Mouse (Mus musculus) bone marrow, adult 2 months (tissue): ENCODE results near the gene Ankrd60. TPM values are rescaled to one million over a fixed set of nuclear protein-coding genes. Genes with fewer than 3 reads are reported as not detected.
A peak's percentile ranks its signal among the peaks of the same experiment; 100 is the strongest.

Experiments used
- H3K27ac ChIP-seq: fragments of 200-500 bp; 2 replicates; pipeline ENCODE4 v1.5.1; 2012; ENCODE audit warnings: low read depth, mild to moderate bottlenecking, control low read depth, inconsistent platforms, low read length; ENCODE audit not compliant: control insufficient read depth, poor library complexity, insufficient read depth
- H3K4me1 ChIP-seq: fragments of 200-500 bp; 2 replicates; pipeline ENCODE4 v1.6.1; 2011; ENCODE audit warnings: low read length; ENCODE audit not compliant: control insufficient read depth, insufficient read depth
- H3K4me3 ChIP-seq: fragments of 200-500 bp; replicated peaks from 2 replicates; pipeline ENCODE3; 2011; ENCODE audit warnings: mild to moderate bottlenecking, low read depth, low read length, control low read depth; ENCODE audit not compliant: control insufficient read depth
- CTCF ChIP-seq: fragments of 200-500 bp; IDR thresholded peaks from 2 replicates; pipeline ENCODE4 v1.5.1; 2011; ENCODE audit warnings: low read length, control low read depth; ENCODE audit not compliant: control insufficient read depth, insufficient read depth
- POLR2A ChIP-seq: fragments of 200-500 bp; IDR thresholded peaks from 2 replicates; pipeline ENCODE4 v1.6.1; 2011; ENCODE audit warnings: low read depth, mild to moderate bottlenecking, control low read depth, low read length, borderline replicate concordance; ENCODE audit not compliant: control insufficient read depth
- WGBS: fragments of 180-500 bp; shearing (Covaris S2); methylation state at CpG from one replicate; pipeline ENCODE4 v1.1.7; 2018; 5-methylcytosine and 5-hydroxymethylcytosine counted together
- polyA plus RNA-seq: library from polyadenylated mRNA; stranded (reverse); fragments of >200 nt; gene quantifications from 2 replicates; pipeline ENCODE4 v1.2.4, GENCODE M21; 2011; ENCODE audit warnings: low replicate concordance; ENCODE audit not compliant: missing spikeins, insufficient read depth, insufficient read length

The Ankrd60 gene
- polyA plus RNA-seq, 1 experiment = not detected

DNA sequence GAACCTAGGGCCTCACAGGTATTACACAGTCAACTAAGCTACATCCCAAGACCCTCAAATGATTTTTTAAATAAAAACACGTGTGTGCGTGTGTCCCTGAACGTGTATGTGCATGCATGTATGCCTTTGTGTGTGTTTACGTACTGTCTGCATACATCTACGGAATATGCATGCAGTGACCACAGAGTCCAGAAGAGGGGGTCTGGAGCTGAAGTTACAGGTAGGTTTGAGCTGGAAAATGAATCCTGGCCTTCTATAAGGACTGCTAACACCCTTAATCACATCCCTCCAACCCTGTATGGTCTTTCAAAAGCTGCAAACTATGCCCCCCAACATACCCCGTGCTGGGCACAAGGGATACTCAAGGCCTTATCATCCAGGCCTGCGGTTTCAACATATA is 14.8 kb downstream of the Ankrd60 start:
- WGBS = 72% methylated on average over 7 of the region's 7 CpGs

DNA sequence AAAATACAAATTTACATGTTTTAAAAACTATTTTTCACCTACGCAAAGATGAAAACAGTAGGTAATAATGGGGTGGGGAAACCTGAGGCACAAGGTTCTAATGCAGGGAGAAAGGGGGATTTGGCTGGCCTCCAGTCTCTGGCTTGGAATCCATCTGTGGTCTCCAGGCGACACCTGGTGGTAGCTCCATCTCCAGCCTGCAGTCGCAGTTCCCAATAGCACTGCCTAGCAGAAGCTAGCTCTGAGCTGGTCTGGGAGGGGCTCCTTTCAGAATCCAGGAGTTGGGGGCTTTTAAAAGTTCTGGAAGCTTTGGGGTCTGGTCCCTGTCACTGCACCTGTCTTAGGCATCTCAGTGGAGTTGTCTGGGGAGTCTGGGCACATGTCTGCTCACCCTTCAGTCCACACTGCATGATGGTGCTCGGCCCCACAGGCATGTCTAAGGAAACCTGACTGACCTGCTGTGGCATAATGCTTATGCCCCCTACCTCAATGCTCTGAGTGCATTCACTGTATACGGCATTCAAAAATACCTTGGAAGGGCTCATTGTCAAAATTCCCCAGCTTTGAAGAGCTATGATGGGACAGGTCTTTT is 16.2 kb downstream of the Ankrd60 start:
- H3K4me3 ChIP-seq = no peak overlapping the region
- H3K27ac ChIP-seq = no peak overlapping the region
- TF ChIP-seq CTCF (peak; percentile 77), POLR2A (no peak)
- 38% methylated on average over 5 of the region's 5 CpGs for WGBS
- no peaks in the 10 kb centered on the region for H3K4me1 ChIP-seq

More for the DNA sequence above, 14.8 kb downstream of the Ankrd60 start:
- no peak for TF ChIP-seq POLR2A
- no peak for TF ChIP-seq CTCF
- H3K4me1 ChIP-seq = no peaks in the 10 kb centered on the region
- no peak overlapping the region for H3K4me3 ChIP-seq
- no peak overlapping the region for H3K27ac ChIP-seq

DNA sequence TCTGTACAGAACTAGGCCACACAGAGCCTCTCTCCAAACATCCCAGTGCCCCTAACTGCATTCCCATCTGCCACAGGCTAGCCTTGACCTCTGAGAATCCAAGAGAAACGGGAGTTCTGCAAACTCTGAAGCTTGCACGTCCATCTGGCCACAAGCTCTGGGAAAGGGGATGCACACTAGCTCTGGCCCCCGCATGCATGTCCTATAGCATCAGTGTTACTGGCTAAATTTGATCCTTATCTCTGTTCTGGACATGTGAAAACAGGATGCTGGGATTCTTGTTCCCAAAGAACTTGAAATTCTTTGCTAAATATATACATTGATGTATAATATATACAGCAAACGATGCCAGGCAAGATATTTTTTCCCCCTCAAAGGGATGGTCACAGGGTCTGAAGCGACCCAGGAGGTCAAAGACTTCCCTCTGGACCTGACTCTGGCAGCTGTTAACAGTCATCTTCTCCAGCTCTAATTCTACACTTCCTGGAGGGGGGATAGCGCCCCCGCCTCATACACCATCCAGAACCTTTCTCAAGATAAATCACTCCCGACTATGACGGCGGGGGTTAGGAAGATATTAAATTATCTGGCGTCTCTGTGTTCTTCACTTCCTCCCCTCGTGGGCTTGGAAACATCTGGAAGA is 19.3 kb downstream of the Ankrd60 start:
- H3K4me1 ChIP-seq = no peaks in the 10 kb centered on the region
- 68% methylated on average over 12 of the region's 12 CpGs for WGBS
- H3K4me3 ChIP-seq = no peak overlapping the region
- H3K27ac ChIP-seq = no peak overlapping the region
- TF ChIP-seq CTCF = no peak
- TF ChIP-seq POLR2A = no peak

DNA sequence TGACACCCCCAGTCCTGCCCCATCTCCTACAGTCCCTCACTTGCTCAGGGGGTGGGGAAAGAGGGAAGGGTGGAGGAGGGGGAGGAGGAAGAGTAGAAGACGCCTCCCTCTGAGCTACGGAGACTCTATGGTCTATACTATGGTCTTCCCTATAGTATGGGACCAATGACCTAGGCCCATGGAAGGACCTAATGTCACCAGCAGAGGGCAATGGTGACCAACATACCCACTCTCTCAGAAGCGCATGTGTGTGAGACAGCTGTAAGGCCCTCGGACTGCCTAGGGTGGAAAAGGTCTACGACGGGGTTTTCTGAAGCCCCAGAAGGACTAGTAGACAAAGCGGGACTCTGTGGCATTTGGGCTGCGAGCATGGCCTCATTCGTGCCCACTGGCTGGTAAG is 24.3 kb downstream of the Ankrd60 start:
- Histone ChIP-seq H3K27ac (no peak overlapping the region), H3K4me1 (no peaks in the 10 kb centered on the region), H3K4me3 (no peak overlapping the region)
- 31% methylated on average over 9 of the region's 9 CpGs for WGBS
- TF ChIP-seq CTCF (peak; percentile 58), POLR2A (no peak)

DNA sequence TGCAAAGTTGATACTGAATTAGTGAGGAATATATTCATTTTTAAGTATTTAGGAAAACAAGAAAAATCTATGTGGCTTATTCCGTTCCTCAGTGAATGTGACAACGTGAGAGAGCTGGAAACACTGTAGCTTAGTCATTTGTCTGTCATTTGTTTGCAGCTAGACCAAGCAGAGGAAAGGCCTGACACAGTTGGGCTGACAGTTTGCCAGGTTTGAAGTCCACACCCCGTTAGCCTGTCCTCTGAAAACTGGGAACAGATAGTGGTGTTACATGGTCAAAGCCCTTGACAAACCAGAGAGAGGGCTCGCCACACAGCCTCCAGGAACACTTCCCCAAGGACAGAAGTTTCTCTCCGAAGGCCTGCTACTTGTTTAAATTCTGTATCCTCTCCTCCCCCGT is 27.5 kb downstream of the Ankrd60 start:
- Histone ChIP-seq H3K27ac (no peak overlapping the region), H3K4me1 (no peaks in the 10 kb centered on the region; the same call in 1 of the 2 replicates), H3K4me3 (no peak overlapping the region)
- WGBS = 61% methylated on average over 6 of the region's 6 CpGs
- no peak for TF ChIP-seq POLR2A
- TF ChIP-seq CTCF = no peak

DNA sequence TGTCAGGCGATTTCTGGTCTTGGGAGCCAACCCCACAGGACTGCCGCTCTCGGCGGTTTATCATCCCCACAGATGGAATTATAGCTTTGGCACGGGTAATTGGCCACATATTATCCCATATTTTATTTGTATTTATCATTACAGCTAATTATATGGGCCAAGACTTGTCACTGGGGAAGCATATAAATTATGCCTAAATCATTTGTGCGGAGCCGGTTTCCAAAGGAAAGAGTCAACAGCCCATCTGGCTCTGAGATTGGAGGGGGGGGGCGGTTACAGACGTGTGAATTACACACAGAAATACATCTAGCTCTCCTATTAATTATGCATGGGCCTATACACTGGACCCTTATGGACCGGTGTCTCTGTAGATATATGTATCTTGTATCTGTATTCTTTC is 28.9 kb downstream of the Ankrd60 start:
- Histone ChIP-seq H3K27ac (no peak overlapping the region), H3K4me3 (no peak overlapping the region), H3K4me1 (no peaks in the 10 kb centered on the region; the same call in 1 of the 2 replicates)
- WGBS = 86% methylated on average over 10 of the region's 10 CpGs
- TF ChIP-seq POLR2A (no peak), CTCF (no peak)

DNA sequence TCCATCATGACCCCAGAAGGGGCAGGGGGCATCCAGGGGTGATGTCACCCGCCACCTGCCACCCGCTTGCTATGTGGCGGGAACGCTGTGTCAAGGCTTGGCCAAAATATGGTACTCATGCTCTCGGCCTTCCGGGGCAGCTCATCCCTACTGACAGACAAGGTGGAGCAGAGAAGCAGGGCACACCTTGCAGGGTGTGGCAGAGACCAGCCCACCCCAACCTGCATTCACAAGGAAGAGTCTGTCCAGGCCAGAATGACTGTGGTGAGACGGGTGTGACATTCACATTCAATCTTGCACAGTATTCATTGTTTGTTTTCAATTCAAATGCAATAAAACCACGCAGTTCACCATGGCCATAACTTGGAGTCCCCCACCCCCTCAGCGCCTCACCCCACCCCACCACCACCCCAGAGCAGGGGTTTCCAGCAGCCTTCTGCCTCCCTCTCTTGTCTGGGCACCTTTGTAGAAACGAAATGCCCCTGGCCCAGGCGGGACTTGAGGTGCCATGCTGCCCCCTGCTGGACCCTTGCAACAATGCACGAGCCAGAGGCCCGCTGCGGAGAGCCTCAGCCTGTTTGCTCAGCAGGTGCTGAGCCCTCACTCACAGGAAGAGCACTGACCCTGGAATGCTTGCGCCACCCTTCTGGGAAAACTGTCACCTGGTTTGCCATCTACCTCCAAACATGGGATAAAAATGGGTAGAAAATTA is 32.0 kb downstream of the Ankrd60 start:
- WGBS = 40% methylated on average over 15 of the region's 15 CpGs

DNA sequence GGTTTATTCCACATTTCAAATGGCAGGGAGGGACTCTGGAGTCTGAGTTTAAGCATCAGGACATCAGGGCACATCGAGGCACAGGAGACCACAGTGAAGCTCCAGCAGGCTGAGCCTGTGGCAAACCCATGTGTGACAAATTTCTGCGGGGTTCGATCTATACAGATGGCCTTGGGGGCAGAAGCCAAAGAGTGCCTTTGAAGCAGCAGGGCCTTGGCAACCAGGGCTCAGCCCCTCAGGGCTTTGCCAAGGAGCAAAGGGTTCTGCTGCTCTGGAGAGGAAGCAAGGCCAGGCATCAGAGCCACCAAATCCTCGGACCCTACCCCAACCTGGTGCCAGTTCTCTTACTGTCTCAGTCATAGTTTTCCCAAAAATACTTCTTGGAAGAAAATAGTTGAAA is 35.4 kb downstream of the Ankrd60 start:
- TF ChIP-seq POLR2A = no peak
- TF ChIP-seq CTCF = no peak
- 77% methylated on average over 4 of the region's 4 CpGs for WGBS
- H3K4me3 ChIP-seq = no peak overlapping the region
- no peak overlapping the region for H3K27ac ChIP-seq
- H3K4me1 ChIP-seq = no peaks in the 10 kb centered on the region; the same call in 1 of the 2 replicates

More for the DNA sequence above, 32.0 kb downstream of the Ankrd60 start:
- Histone ChIP-seq H3K27ac (no peak overlapping the region), H3K4me3 (no peak overlapping the region), H3K4me1 (no peaks in the 10 kb centered on the region; the same call in 1 of the 2 replicates)
- no peak for TF ChIP-seq POLR2A
- TF ChIP-seq CTCF = peak; percentile 88
